Mouse (Mus musculus) cerebellum, adult 11 months (tissue): ENCODE measurements around the gene Xylt1.

ENCODE experiments used
- DNase-seq: peaks from one replicate; pipeline ENCODE4 v3.0.0; 2022

Xylt1 gene

GRCm38 (mm10) chr7:117380418-117381187 is at the start of gene Xylt1:
TSS of gene Xylt1 (plus strand) at chr7:117380979.
- peak; percentile 22 for DNase-seq

DNA sequence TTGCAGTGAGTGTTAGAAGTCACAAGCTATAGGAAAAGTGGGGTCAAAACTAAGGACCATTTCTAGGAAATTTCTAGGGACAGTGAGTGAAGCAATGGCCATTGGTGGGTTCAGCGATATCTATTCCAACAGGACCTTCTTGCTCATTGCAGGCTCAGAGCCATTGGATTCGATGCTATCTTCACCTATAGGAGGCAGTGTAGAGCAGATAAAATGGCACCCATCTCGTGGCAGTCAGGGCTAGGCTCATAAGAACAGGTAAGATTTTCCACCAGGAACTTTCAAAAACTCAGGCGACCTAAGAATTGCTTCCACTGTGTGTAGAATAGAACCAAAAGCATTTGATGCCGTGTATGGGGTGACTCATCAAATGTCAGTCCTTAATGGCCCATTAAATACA is 46.8 kb upstream of the Xylt1 start:
- no peak for DNase-seq

DNA sequence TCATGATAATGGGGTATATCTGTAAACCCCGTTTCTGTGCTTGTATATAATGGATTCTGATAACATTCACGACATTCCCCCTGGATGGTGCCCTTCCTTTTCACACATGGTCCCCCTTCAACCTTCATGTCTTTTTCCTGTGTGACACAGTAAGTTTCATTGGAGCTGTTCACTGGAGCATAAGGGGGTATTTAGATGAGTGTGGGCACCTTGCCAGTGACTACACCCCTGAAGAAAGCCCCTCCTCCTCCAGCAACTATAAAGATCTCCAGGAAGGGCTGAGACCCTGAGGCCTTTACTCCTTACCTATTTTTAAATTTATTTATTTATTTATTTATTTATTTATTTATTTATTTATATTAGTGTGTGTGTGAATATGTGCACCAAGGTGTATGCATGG is 24.5 kb upstream of the Xylt1 start:
- no peak for DNase-seq

- DNase-seq = no peak
Measured at GRCm38 (mm10) chr7:117357425-117358194, 23.2 kb upstream of the Xylt1 start.

DNA sequence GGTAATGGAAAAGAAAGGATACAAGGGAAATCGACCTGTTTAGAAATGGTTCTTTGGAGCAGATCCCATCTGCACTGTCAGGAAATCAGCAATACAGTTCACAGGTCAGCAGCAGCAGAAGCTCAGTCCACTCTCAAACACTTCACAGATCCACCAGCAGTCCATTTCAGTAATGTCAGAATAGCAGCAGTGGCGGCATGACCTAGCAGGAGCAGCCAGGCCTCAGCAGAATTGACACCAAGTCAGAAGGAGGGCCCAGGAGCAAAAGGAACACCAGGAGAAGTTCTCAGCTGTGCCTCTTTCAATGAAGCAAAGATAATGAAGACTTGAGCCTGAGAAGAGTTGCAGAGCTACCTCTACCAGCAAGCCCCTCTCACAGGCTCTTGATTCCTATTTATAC is 19.5 kb upstream of the Xylt1 start:
- no peak for DNase-seq

GRCm38 (mm10) chr7:117362493-117362892 is 18.3 kb upstream of the Xylt1 start:
- no peak for DNase-seq

- no peak for DNase-seq
Measured at GRCm38 (mm10) chr7:117368647-117369289, 12.0 kb upstream of the Xylt1 start.

DNA sequence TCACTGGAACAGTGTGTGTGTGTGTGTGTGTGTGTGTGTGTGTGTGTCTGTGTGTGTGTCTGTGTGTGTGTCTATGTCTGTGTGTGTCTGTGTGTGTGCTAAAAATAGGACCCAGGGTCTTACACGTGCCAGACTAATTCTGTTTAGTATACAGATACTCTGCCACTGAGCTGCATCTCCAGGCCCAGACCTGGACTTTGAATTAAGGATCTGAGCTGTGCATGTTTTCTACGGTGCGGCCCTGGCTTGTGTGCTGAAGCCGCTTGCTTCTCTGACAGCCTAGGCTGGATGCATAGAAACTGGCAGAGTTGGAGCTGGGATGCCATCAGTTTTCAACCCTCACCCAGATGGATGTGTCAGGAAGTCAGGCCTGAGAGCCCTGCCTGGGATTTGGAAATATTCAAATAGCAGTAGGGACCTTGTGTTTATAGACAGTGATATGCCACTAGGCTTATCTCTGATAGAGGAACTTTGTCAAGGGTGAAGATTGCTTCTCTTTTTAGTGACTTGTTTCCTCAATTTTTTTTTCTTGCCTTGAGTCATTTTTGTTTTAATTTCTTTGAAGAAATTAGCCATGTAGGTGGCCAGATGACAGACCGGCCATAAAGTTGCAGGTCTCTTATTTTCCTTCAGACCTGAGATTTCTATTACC is 11.4 kb upstream of the Xylt1 start:
- no peak for DNase-seq

DNA sequence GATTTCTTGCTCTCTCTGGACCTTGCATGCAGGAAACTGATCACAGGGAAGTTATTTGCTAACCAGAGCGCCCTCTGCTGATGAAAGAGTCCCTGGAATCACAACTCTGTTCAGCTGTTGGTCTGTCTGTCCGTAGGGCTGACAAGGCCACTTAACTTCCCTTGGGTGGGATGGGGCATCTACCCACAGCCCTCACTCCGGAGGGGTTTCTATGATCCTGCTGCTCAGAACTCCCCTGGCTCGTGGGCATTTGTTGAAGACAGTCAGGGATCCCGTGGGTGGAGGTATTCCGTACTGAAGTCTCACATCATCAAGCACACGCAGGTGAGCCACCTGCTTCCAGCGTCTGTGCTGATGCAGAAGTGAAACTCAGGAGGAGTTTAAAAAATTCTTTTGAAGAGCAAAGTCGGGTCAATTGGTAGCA is 4.9 kb upstream of the Xylt1 start:
- DNase-seq = peak; percentile 6

DNA sequence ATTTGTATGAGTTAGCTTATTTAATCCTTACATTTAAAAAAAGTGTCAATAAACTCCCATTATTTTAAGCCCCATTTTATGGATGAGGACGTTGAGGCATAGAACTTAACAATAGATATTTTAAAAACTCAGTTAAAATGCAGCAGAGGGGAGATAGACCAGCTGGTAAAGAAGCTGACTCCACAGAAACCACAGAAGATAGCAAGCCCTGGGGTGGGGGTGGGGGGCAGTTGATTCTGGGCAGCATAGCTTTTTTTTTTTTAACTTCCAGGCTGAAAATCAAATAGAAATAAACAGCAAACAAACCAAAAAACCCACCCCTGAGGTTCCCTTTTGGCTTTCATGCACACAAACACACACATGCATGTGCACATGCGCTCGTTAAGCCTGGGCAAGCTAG is 3.6 kb upstream of the Xylt1 start:
- DNase-seq = no peak

- no peak for DNase-seq
Measured at GRCm38 (mm10) chr7:117380036-117380417, 752 bp upstream of the Xylt1 start.

- DNase-seq = no peak
Measured at GRCm38 (mm10) chr7:117381188-117381981, 606 bp downstream of the Xylt1 start.

- DNase-seq = no peak
Measured at GRCm38 (mm10) chr7:117382006-117382405, 1.2 kb downstream of the Xylt1 start.

- DNase-seq = no peak
Measured at GRCm38 (mm10) chr7:117383147-117383940, 2.6 kb downstream of the Xylt1 start.

DNA sequence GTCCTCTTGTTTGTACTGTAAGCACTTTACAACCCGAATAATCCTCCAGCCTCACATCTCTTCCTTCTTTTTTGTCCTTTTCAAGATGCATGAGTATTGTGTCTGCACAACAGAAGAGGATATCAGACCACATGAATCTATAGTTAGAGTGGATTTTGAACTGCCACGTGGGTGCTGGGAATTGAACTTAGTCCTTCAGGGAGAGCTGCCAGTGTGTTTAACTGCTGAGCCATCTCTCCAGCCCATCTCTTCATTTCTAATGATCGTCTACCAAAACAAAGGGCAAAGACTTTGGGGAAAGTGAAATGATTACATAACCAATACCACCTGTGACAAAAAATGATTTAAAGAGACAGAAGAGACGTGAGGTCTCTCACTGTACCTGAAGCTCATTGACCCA is 5.6 kb downstream of the Xylt1 start:
- no peak for DNase-seq

GRCm38 (mm10) chr7:117388284-117388988 is 7.7 kb downstream of the Xylt1 start:
- DNase-seq = no peak

DNA sequence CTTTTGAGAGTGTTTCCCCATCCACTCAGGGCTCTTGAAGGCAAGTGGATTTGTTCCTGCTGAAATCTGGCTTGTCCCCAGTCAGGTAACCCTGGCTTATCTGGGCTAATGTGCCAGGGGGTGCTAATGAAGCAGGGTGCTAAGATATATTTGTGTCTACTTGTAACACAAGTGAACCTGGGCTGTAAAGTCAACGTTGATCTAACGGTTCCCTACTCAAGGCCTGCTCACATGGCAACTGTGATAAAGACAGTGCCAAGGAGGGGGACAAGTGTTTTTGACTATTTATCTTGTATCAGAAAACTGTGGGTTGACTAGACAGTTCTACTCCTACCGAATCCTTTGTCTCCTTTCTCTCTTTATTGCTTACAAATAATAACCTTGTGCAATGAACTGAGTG is 8.3 kb downstream of the Xylt1 start:
- no peak for DNase-seq

DNA sequence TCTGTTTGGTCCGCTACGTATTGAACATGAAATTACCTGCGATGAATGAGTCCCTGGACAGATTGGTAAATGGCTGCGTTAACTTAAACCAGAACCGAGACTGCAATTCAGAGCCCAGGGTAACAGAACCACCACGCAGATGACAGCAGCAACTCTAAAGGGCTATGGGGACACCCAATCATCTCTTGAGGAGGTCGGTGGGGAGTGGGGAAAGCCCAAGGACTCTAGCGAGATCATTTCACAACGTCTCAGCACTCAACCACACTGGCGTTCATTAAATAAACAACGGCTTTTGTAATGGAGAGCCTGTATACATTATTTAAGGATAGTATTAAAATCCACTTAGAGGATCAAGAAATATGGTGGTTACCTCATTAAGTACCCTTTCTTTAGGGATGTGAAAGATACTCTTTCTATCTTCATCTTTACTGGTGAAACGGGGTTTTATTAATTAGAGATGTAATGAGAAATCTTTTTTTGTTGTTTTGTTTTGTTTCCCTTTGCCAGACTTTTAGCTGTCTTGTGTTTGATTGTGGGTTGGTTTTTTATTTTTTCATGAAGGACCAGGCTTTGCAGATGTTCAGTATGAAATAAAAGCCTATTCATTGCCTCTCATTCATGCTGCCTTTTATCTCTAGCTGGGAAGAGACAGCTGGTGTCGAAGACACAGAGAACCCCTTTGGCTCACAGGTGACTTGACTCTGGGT is 12.2 kb downstream of the Xylt1 start:
- DNase-seq = no peak

GRCm38 (mm10) chr7:117393976-117394375 is 13.2 kb downstream of the Xylt1 start:
- no peak for DNase-seq

GRCm38 (mm10) chr7:117394380-117394779 is 13.6 kb downstream of the Xylt1 start:
- DNase-seq = no peak
